ENCODE assay signal across 10 mouse cellular contexts in the genomic region with DNA sequence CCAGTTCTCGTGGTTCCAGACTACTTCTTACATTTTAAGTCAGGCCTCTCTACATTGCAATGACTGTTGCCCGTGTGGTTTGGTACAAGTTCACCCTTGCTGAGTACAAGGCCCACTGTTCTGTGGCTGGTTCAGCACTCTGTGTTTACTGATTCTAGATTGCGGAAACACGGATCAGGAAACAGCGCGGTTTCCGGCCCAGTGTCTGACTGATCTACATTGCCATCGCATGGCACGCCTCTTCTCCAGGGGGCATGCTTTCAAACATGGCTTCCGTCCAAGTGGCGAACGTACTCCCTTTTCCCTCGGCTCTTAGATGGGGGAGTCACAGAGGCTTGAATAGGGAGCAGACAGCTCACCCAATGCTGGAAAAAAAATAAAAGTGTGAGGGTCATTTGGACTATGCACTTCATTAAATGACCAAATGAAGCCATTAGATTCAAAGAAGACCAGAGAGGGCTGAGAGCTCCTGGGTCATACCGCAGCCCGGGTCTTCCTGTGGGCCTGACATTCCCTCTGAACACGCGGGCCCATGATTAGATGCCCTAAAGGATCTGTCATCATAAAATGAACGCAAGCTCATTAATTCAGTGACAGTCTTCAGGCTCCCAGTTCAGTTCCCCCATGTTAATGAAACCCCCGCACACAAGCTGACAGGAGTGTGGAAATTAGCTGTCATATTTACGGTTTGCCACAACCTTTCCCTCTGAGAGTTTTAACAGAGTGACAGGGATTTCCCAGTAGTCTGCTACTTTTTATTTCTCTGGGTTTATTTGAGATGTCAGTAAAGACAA.
DNase-seq lines count a peak whose midpoint lies in the region; ATAC-seq and TF ChIP-seq lines count a peak whose summit lies in the region.
"Had no signal": no experiment of that assay in that cellular context is flagged by ENCODE, and none has a peak within 500 bp of the region (broad histone marks: within the 10 kb centered on the region; RNA-seq: fewer than 3 reads in every experiment).

No protein-coding gene starts in this region.

- H3K27me3 ChIP-seq in testis, adult 2 months (ENCODE audit: control insufficient read depth, insufficient read depth, low read length) = no peaks in the 10 kb centered on the region
- H3K27me3 ChIP-seq in lung, embryonic 15.5 days = no peaks in the 10 kb centered on the region
- no peaks in the 10 kb centered on the region for H3K27me3 ChIP-seq in thymus, adult 2 months (ENCODE audit: control insufficient read depth, insufficient read depth, low read length)
- H3K27me3 ChIP-seq: liver, embryonic 13.5 days had no signal

- peak overlapping the region; percentile 49 for H3K4me3 ChIP-seq in testis, adult 2 months (ENCODE audit: control insufficient read depth, low read depth, low read length)
- H3K4me3 ChIP-seq in lung, embryonic 15.5 days = no peak overlapping the region
- no peak overlapping the region for H3K4me3 ChIP-seq in thymus, adult 2 months (ENCODE audit: control insufficient read depth, insufficient read depth, low read length)
- H3K4me3 ChIP-seq: liver, embryonic 13.5 days had no signal

- no peak overlapping the region for H3K9ac ChIP-seq in lung, embryonic 15.5 days
- H3K9ac ChIP-seq: liver, embryonic 13.5 days had no signal

- no peaks in the 10 kb centered on the region for H3K9me3 ChIP-seq in lung, embryonic 15.5 days
- H3K9me3 ChIP-seq: liver, embryonic 13.5 days had no signal

- TF ChIP-seq CTCF in testis, adult 2 months (IDR thresholded peaks at IDR 0.05; ENCODE audit: control insufficient read depth, insufficient read depth, insufficient replicate concordance, low read depth, low read length) = no peak
- no peak for TF ChIP-seq CTCF in thymus, adult 2 months (IDR thresholded peaks at IDR 0.05; ENCODE audit: borderline replicate concordance, control insufficient read depth, extremely low read depth, insufficient read depth, low read length, poor library complexity)

- H3K4me2 ChIP-seq in lung, embryonic 15.5 days = no peak overlapping the region
- H3K4me2 ChIP-seq: liver, embryonic 13.5 days had no signal

- H3K27ac ChIP-seq in testis, adult 2 months (ENCODE audit: control insufficient read depth, insufficient read depth, low read depth, low read length) = no peak overlapping the region
- H3K27ac ChIP-seq in lung, embryonic 15.5 days = no peak overlapping the region
- no peak overlapping the region for H3K27ac ChIP-seq in thymus, adult 2 months (ENCODE audit: control insufficient read depth, insufficient read depth, low read length)
- H3K27ac ChIP-seq: liver, embryonic 13.5 days had no signal

- WGBS in lung, embryonic 15.5 days = 68% methylated on average over 20 of the region's 20 CpGs
- 75% methylated on average over 20 of the region's 20 CpGs for WGBS in thymus, adult 2 months

- ATAC-seq in lung, embryonic 15.5 days (ENCODE audit: borderline replicate concordance, extremely low read depth, low FRiP score, low TSS enrichment) = peak; percentile 42; the same call in 1 of the 2 replicates
- ATAC-seq in cerebellum, adult (ENCODE audit: insufficient number of reproducible peaks, low FRiP score, low TSS enrichment) = no peak

- no peak for TF ChIP-seq POLR2A in testis, adult 2 months (IDR thresholded peaks at IDR 0.05; ENCODE audit: control insufficient read depth, low read depth, low read length)
- TF ChIP-seq POLR2A in thymus, adult 2 months (IDR thresholded peaks at IDR 0.05; ENCODE audit: control insufficient read depth, extremely low read depth, insufficient read depth, low read length, poor library complexity) = no peak

- peak; percentile 6 for DNase-seq in adrenal gland, postnatal 14 days
- no peak for DNase-seq in adrenal gland, postnatal 10 days
- DNase-seq in testis, postnatal 10 days (ENCODE audit: low spot score) = no peak
- peak; percentile 12 for DNase-seq in testis, postnatal 14 days (ENCODE audit: low spot score)
- no peak for DNase-seq in thymus, adult 2 months
- DNase-seq: heart, postnatal 36 days; liver, embryonic 13.5 days had no signal

- H3K4me1 ChIP-seq in testis, adult 2 months (ENCODE audit: control insufficient read depth, insufficient read depth, low read length) = peaks cover 2% of the 10 kb centered on the region; the same call in 1 of the 2 replicates
- 0 out of 2 replicates have a peak, but pooled peaks cover 8% of the 10 kb centered on the region for H3K4me1 ChIP-seq in lung, embryonic 15.5 days
- peaks cover 7% of the 10 kb centered on the region for H3K4me1 ChIP-seq in thymus, adult 2 months (replicated peaks; ENCODE audit: control insufficient read depth, insufficient read depth, low read length)
- H3K4me1 ChIP-seq: liver, embryonic 13.5 days had no signal

- H3K36me3 ChIP-seq in testis, adult 2 months (ENCODE audit: control insufficient read depth, insufficient read depth, low read length) = no peaks in the 10 kb centered on the region
- H3K36me3 ChIP-seq in lung, embryonic 15.5 days = no peaks in the 10 kb centered on the region
- H3K36me3 ChIP-seq in thymus, adult 2 months (ENCODE audit: control insufficient read depth, insufficient read depth, low read length) = no peaks in the 10 kb centered on the region
- H3K36me3 ChIP-seq: liver, embryonic 13.5 days had no signal

Comparison
In these comparisons a context has a peak if more than half of its experiments do, and no peak if none do; other contexts are left out.
1. DNase-seq: peak in adrenal gland, postnatal 14 days (single experiment) and testis, postnatal 14 days (single experiment); none in adrenal gland, postnatal 10 days (single experiment), testis, postnatal 10 days (single experiment) and thymus, adult 2 months (single experiment).